Mouse (Mus musculus): ENCODE data around the gene Crygs. TPM values are rescaled to one million over a fixed set of nuclear protein-coding genes. Genes with fewer than 3 reads are reported as not detected.

Crygs gene
- 0.19 and 0.20 TPM in 2 replicates for polyA plus RNA-seq (2015; fragmentation: Nextera tagmentation; extraction: Ambion mirVana)

DNA sequence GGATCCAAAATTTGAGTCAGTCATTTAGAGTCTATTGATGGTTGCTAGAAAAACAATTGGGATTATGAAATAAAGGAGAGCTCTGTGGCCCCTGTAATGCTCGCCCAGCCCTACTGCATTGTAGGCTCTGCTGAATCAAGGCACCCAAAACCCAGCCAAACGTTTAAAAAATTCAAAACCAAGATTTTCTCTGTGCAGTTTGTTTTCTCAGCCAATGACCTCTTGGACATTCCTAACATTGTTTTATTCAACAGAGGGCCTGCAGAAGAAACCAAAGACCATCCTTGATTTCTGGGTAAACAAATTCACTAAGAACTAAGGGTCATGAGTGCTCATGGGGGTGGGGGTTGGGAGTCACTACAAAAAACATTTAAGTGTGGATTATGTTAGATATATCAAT lies at the start of gene Crygs:
Gene Crygs, minus strand, starts transcription at position 101 of the 400 bp plus-strand sequence.
- no peak within 1 kb of the TSS for H3K4me3 ChIP-seq (replicated peaks)
- H3K36me3 ChIP-seq: peaks cover 5% of the 10 kb centered on the region
- H3K4me2 ChIP-seq (replicated peaks): no peak within 1 kb of the TSS
- no peaks in the 10 kb centered on the region for H3K9me3 ChIP-seq (replicated peaks)
- no peaks in the 10 kb centered on the region for H3K4me1 ChIP-seq
- no peak within 1 kb of the TSS for H3K9ac ChIP-seq
- no peaks in the 10 kb centered on the region for H3K27me3 ChIP-seq
- ATAC-seq (ENCODE audit: insufficient number of reproducible peaks, low FRiP score, low TSS enrichment, low read depth): no peak
- H3K27ac ChIP-seq (replicated peaks): no peak within 1 kb of the TSS
- 53% methylated on average over 2 of the region's 2 CpGs for WGBS

GRCm38 (mm10) chr16:22857431-22858113 lies 46.2 kb upstream of the Crygs start, which contains the start of the genes Tbccd1 and Dnajb11:
Gene Tbccd1, minus strand, starts transcription at chr16:22857669.
Gene Dnajb11, plus strand, starts transcription at chr16:22857845.
- peak; percentile 99 for ATAC-seq (ENCODE audit: insufficient number of reproducible peaks, low FRiP score, low TSS enrichment, low read depth)
- peaks cover 14% of the 10 kb centered on the region for H3K4me1 ChIP-seq
- WGBS: under 1% methylated on average over 62 of the region's 62 CpGs
- peak within 1 kb of the TSS; percentile 88 for H3K4me2 ChIP-seq (replicated peaks)
- peak within 1 kb of the TSS; percentile 79 for H3K27ac ChIP-seq (replicated peaks)
- H3K9ac ChIP-seq: peak within 1 kb of the TSS; percentile 93
- H3K36me3 ChIP-seq: 0 out of 2 replicates have a peak, but pooled peaks cover 3% of the 10 kb centered on the region
- no peaks in the 10 kb centered on the region for H3K9me3 ChIP-seq (replicated peaks)
- no peaks in the 10 kb centered on the region for H3K27me3 ChIP-seq
- H3K4me3 ChIP-seq (replicated peaks): peak within 1 kb of the TSS; percentile 99

- Histone ChIP-seq H3K9ac (peak overlapping the region; percentile 37), H3K4me1 (peaks cover 14% of the 10 kb centered on the region), H3K9me3 (replicated peaks) (no peaks in the 10 kb centered on the region), H3K27ac (replicated peaks) (peak overlapping the region; percentile 79), H3K4me2 (replicated peaks) (peak overlapping the region; percentile 88), H3K27me3 (no peaks in the 10 kb centered on the region), H3K36me3 (no peaks in the 10 kb centered on the region), H3K4me3 (replicated peaks) (peak overlapping the region; percentile 99)
- WGBS: 14% methylated on average over 9 of the region's 9 CpGs
- no peak for ATAC-seq (ENCODE audit: insufficient number of reproducible peaks, low FRiP score, low TSS enrichment, low read depth)
Measured at GRCm38 (mm10) chr16:22856773-22857172, 45.4 kb upstream of the Crygs start.

DNA sequence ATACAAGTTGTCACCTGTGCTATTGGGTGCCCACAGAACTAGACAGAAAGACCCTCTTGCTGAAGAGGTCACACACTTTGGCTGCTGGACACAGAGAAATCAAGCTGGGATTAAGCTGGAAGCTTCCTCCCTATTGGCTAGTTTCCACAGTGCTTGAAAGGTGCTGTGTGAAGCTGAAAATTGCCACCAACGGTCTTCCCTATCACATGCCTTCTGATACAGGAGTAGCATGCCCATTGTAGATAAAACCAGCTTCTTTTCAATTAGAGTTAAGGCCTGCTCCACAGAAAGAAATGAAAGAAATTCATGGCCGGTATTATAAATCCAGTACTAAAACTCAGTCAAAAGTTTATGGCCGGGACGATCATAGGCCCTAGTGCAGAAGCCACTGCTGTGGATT lies 41.3 kb upstream of the Crygs start:
- no peak for ATAC-seq (ENCODE audit: insufficient number of reproducible peaks, low FRiP score, low TSS enrichment, low read depth)

GRCm38 (mm10) chr16:22848331-22848730 lies 37.0 kb upstream of the Crygs start:
- no peak overlapping the region for H3K4me2 ChIP-seq (replicated peaks)
- H3K27ac ChIP-seq (replicated peaks): no peak overlapping the region

More for the DNA sequence above, 41.3 kb upstream of the Crygs start:
- H3K4me2 ChIP-seq (replicated peaks): no peak overlapping the region
- no peak overlapping the region for H3K4me3 ChIP-seq (replicated peaks)
- H3K9ac ChIP-seq: no peak overlapping the region
- peaks cover 5% of the 10 kb centered on the region; the same call in 1 of the 2 replicates for H3K4me1 ChIP-seq
- H3K27me3 ChIP-seq: no peaks in the 10 kb centered on the region
- no peak overlapping the region for H3K27ac ChIP-seq (replicated peaks)
- 92% methylated on average over 4 of the region's 4 CpGs for WGBS
- H3K36me3 ChIP-seq: no peaks in the 10 kb centered on the region
- no peaks in the 10 kb centered on the region for H3K9me3 ChIP-seq (replicated peaks)

GRCm38 (mm10) chr16:22847686-22848085 lies 36.3 kb upstream of the Crygs start:
- H3K4me1 ChIP-seq: peaks cover 13% of the 10 kb centered on the region; the same call in 1 of the 2 replicates
- no peak overlapping the region for H3K9ac ChIP-seq
- ATAC-seq (ENCODE audit: insufficient number of reproducible peaks, low FRiP score, low TSS enrichment, low read depth): no peak
- no peak overlapping the region for H3K4me2 ChIP-seq (replicated peaks)
- WGBS: 90% methylated on average over 1 of the region's 1 CpGs
- H3K36me3 ChIP-seq: no peaks in the 10 kb centered on the region
- no peak overlapping the region for H3K27ac ChIP-seq (replicated peaks)
- H3K27me3 ChIP-seq: no peaks in the 10 kb centered on the region
- H3K9me3 ChIP-seq (replicated peaks): no peaks in the 10 kb centered on the region
- H3K4me3 ChIP-seq (replicated peaks): no peak overlapping the region

More at GRCm38 (mm10) chr16:22848331-22848730, 37.0 kb upstream of the Crygs start:
- no peak for ATAC-seq (ENCODE audit: insufficient number of reproducible peaks, low FRiP score, low TSS enrichment, low read depth)
- 83% methylated on average over 1 of the region's 1 CpGs for WGBS
- Histone ChIP-seq H3K9ac (no peak overlapping the region), H3K4me1 (peaks cover 13% of the 10 kb centered on the region; the same call in 1 of the 2 replicates), H3K27me3 (no peaks in the 10 kb centered on the region), H3K4me3 (replicated peaks) (no peak overlapping the region), H3K9me3 (replicated peaks) (no peaks in the 10 kb centered on the region), H3K36me3 (no peaks in the 10 kb centered on the region)

DNA sequence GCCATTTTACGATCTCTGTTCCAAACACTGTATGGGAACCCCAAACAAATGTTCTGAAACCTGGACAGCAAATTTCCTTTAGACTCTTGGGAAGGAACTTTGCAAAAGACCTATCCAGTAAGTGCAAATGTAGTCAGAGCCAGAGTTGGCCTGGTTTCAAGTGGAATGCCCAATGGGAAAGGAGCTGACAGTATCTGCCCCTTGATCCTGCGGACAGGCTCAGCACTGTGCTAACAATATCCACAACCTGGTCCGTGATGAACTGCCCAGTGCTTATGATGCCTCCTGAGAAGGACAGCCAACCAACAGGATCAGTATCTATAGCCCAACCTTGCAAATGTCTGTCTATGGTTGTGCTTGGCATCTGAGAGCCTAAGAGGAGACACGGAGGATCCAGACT lies 34.1 kb upstream of the Crygs start:
- no peak overlapping the region for H3K4me2 ChIP-seq (replicated peaks)
- ATAC-seq (ENCODE audit: insufficient number of reproducible peaks, low FRiP score, low TSS enrichment, low read depth): no peak
- WGBS: 91% methylated on average over 4 of the region's 4 CpGs
- 0 out of 2 replicates have a peak, but pooled peaks cover 3% of the 10 kb centered on the region for H3K36me3 ChIP-seq
- no peaks in the 10 kb centered on the region for H3K27me3 ChIP-seq
- H3K4me1 ChIP-seq: peaks cover 13% of the 10 kb centered on the region; the same call in 1 of the 2 replicates
- H3K4me3 ChIP-seq (replicated peaks): no peak overlapping the region
- no peak overlapping the region for H3K9ac ChIP-seq
- no peak overlapping the region for H3K27ac ChIP-seq (replicated peaks)
- H3K9me3 ChIP-seq (replicated peaks): no peaks in the 10 kb centered on the region

DNA sequence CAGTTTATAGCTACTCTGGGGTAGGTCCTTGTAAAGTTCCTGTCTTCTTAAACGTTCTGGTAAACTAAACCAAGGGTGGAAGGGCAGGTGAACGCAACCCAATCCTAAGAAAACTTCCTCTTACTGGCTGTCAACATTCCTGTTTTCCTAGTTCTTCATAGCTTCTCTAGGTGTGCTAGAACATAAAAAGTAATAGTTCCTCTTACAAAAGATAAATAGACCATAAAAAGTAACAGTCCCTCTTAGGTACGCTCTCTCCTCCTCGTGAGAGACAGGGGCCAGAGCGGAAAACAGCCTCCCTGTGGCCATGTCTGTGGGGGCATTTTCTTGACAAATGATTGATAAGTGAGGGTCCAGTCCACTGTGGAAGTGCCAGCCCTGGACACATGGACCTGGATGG lies 33.5 kb upstream of the Crygs start:
- 67% methylated on average over 5 of the region's 5 CpGs for WGBS
- H3K4me3 ChIP-seq (replicated peaks): peak overlapping the region; percentile 56
- no peaks in the 10 kb centered on the region for H3K27me3 ChIP-seq
- no peak for ATAC-seq (ENCODE audit: insufficient number of reproducible peaks, low FRiP score, low TSS enrichment, low read depth)
- no peak overlapping the region for H3K9ac ChIP-seq
- H3K27ac ChIP-seq (replicated peaks): 0 out of 2 replicates have a peak overlapping the region, but pooled peaks have one; percentile 39
- H3K9me3 ChIP-seq (replicated peaks): no peaks in the 10 kb centered on the region
- peak overlapping the region; percentile 90 for H3K4me2 ChIP-seq (replicated peaks)
- H3K36me3 ChIP-seq: 0 out of 2 replicates have a peak, but pooled peaks cover 5% of the 10 kb centered on the region
- H3K4me1 ChIP-seq: peaks cover 13% of the 10 kb centered on the region; the same call in 1 of the 2 replicates

DNA sequence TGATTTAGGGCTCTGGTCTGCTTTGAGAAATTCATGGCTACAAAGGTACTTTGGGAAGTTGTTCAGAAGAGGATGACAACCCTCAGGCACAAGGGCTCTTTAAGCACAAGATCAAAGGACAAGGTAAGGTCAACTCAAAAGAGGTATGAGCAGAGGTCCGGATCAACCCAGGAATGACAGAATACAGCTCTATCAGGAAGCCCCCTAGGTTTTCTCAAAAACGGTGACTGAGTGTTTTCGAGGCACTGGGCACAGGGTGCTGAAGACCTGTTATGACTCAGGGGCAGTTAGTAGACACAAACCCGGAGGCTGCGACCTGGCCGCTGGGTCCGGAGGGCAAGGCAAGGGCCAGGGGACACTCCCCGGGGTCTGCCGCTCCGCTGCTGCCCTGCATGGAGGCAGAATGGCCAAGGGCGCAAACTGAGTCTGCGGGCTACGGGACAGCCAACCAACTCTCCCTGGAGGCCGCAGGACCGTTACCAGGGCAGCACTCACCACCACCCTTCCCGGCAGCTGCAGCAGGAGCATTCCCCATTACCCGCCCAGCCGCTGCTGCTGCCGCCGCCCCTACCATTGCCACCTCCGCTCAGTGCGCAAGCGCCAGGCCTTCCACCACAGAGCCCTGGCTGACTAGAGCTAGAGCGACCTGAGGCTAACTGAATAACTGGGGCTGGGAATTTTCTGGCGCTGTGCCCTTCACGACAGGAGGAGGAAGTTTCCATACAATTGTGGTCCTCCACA lies 32.9 kb upstream of the Crygs start:
- 0 out of 2 replicates have a peak overlapping the region, but pooled peaks have one; percentile 39 for H3K27ac ChIP-seq (replicated peaks)
- WGBS: 3% methylated on average over 26 of the region's 26 CpGs
- H3K9me3 ChIP-seq (replicated peaks): no peaks in the 10 kb centered on the region
- H3K4me3 ChIP-seq (replicated peaks): peak overlapping the region; percentile 56
- H3K4me1 ChIP-seq: peaks cover 13% of the 10 kb centered on the region; the same call in 1 of the 2 replicates
- ATAC-seq (ENCODE audit: insufficient number of reproducible peaks, low FRiP score, low TSS enrichment, low read depth): peak; percentile 90
- peak overlapping the region; percentile 90 for H3K4me2 ChIP-seq (replicated peaks)
- H3K27me3 ChIP-seq: no peaks in the 10 kb centered on the region
- peak overlapping the region; percentile 69 for H3K9ac ChIP-seq
- H3K36me3 ChIP-seq: peaks cover 5% of the 10 kb centered on the region; the same call in 1 of the 2 replicates

DNA sequence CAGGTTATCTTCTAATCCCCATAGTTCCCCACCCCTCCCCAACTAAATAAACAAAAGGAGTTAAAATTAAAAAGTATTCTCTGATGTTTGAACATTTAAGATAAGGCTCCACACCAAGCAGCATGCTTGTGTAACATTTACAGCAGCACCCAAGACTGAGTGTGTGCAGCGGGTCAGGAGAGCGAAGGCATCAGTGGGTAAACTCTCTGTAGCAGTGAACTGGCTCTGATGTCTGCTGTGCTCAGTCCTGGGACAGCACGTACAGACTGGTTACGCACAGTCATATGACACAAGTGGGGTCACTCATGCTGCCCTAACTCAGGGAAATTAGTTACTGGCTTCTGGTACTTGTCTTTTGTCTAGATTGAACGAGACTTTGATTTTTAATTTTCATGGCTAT lies 31.5 kb upstream of the Crygs start:
- WGBS: 89% methylated on average over 5 of the region's 5 CpGs

More for the DNA sequence above, 31.5 kb upstream of the Crygs start:
- no peak for ATAC-seq (ENCODE audit: insufficient number of reproducible peaks, low FRiP score, low TSS enrichment, low read depth)
- Histone ChIP-seq H3K27ac (replicated peaks) (no peak overlapping the region), H3K9ac (no peak overlapping the region), H3K36me3 (peaks cover 5% of the 10 kb centered on the region; the same call in 1 of the 2 replicates), H3K9me3 (replicated peaks) (no peaks in the 10 kb centered on the region), H3K4me3 (replicated peaks) (no peak overlapping the region), H3K4me2 (replicated peaks) (no peak overlapping the region), H3K4me1 (peaks cover 13% of the 10 kb centered on the region; the same call in 1 of the 2 replicates), H3K27me3 (no peaks in the 10 kb centered on the region)
